In genomic region chr4:56946180-56946579, GRCm38 (mm10) we compare ENCODE assay signal across 9 mouse cellular contexts. TPM values are rescaled to one million over a fixed set of nuclear protein-coding genes. Genes with fewer than 3 reads are reported as not detected.
A peak's percentile ranks its signal among the peaks of the same experiment; 100 is the strongest.
DNase-seq lines count a peak whose midpoint lies in the region; ATAC-seq and TF ChIP-seq lines count a peak whose summit lies in the region.
"Had no signal": no experiment of that assay in that cellular context is flagged by ENCODE, and none has a peak within 500 bp of the region (broad histone marks: within the 10 kb centered on the region; RNA-seq: fewer than 3 reads in every experiment).

No protein-coding gene starts in this region.

- H3K4me2 ChIP-seq in lung, embryonic 16.5 days (ENCODE audit: low read depth, low read length): peak overlapping the region; percentile 75
- peak overlapping the region; percentile 84 for H3K4me2 ChIP-seq in embryonic facial prominence, embryonic 11.5 days (ENCODE audit: low read depth, low read length)
- H3K4me2 ChIP-seq in limb, embryonic 12.5 days: peak overlapping the region; percentile 75

- H3K9me3 ChIP-seq in lung, embryonic 16.5 days (ENCODE audit: control insufficient read depth, low read length): no peaks in the 10 kb centered on the region
- no peaks in the 10 kb centered on the region for H3K9me3 ChIP-seq in embryonic facial prominence, embryonic 11.5 days (replicated peaks; ENCODE audit: control insufficient read depth, low read length)
- H3K9me3 ChIP-seq in limb, embryonic 12.5 days: no peaks in the 10 kb centered on the region

- peak; percentile 42; the same call in 1 of the 2 replicates for ATAC-seq in lung, embryonic 16.5 days (ENCODE audit: low read depth)
- no peak for ATAC-seq in embryonic facial prominence, embryonic 11.5 days (replicated peaks; ENCODE audit: insufficient number of reproducible peaks, low FRiP score, low TSS enrichment, low read depth)
- ATAC-seq in limb, embryonic 12.5 days (ENCODE audit: insufficient number of reproducible peaks, insufficient read depth, low FRiP score, low TSS enrichment, low read depth): no peak
- ATAC-seq in megakaryocyte-erythroid progenitor cell, adult 5-6 weeks (replicated peaks; ENCODE audit: low FRiP score, low TSS enrichment, poor library complexity, severe bottlenecking): no peak

- DNase-seq in lung, postnatal 14 days: no peak
- DNase-seq in embryonic facial prominence, embryonic 11.5 days (ENCODE audit: low spot score): peak; percentile 56
- DNase-seq in layer of hippocampus, postnatal 14 days (ENCODE audit: low spot score in 2 of 2): no peak
- DNase-seq in testis, postnatal 10 days (ENCODE audit: low spot score): no peak

- under 1% methylated on average over 14 of the region's 14 CpGs for WGBS in lung, embryonic 16.5 days
- 2% methylated on average over 14 of the region's 14 CpGs for WGBS in embryonic facial prominence, embryonic 11.5 days
- WGBS in limb, embryonic 12.5 days: under 1% methylated on average over 14 of the region's 14 CpGs
- 2% methylated on average over 14 of the region's 14 CpGs for WGBS in small intestine, adult 2 months

- no peak for TF ChIP-seq CTCF in small intestine, adult 2 months (IDR thresholded peaks at IDR 0.05; ENCODE audit: extremely low read depth, insufficient read length, insufficient replicate concordance, low read depth, low read length)

- H3K4me1 ChIP-seq in lung, embryonic 16.5 days (replicated peaks; ENCODE audit: control insufficient read depth, insufficient read depth, low read length): peaks cover 35% of the 10 kb centered on the region
- peaks cover 5% of the 10 kb centered on the region for H3K4me1 ChIP-seq in embryonic facial prominence, embryonic 11.5 days (ENCODE audit: control insufficient read depth, insufficient read depth, low read length)
- H3K4me1 ChIP-seq in limb, embryonic 12.5 days (replicated peaks): peaks cover 38% of the 10 kb centered on the region
- H3K4me1 ChIP-seq in small intestine, adult 2 months (ENCODE audit: control insufficient read depth, insufficient read depth, insufficient read length, low read length): peaks cover 26% of the 10 kb centered on the region; the same call in 1 of the 2 replicates

- peak overlapping the region; percentile 90 for H3K27ac ChIP-seq in lung, embryonic 16.5 days (ENCODE audit: low read length)
- no peak overlapping the region for H3K27ac ChIP-seq in embryonic facial prominence, embryonic 11.5 days (replicated peaks; ENCODE audit: low read depth, low read length)
- H3K27ac ChIP-seq in limb, embryonic 12.5 days: peak overlapping the region; percentile 94
- H3K27ac ChIP-seq in small intestine, adult 2 months (ENCODE audit: insufficient read depth, low read depth, low read length): peak overlapping the region; percentile 81

- peak overlapping the region; percentile 92 for H3K4me3 ChIP-seq in lung, embryonic 16.5 days (ENCODE audit: low read length)
- H3K4me3 ChIP-seq in embryonic facial prominence, embryonic 11.5 days (ENCODE audit: low read depth, low read length): peak overlapping the region; percentile 93
- peak overlapping the region; percentile 95 for H3K4me3 ChIP-seq in limb, embryonic 12.5 days (replicated peaks)
- H3K4me3 ChIP-seq in small intestine, adult 2 months (ENCODE audit: low read depth, low read length): peak overlapping the region; percentile 92

- no peaks in the 10 kb centered on the region for H3K27me3 ChIP-seq in lung, embryonic 16.5 days (ENCODE audit: control insufficient read depth, insufficient read depth, low read depth, low read length)
- no peaks in the 10 kb centered on the region for H3K27me3 ChIP-seq in embryonic facial prominence, embryonic 11.5 days (ENCODE audit: control insufficient read depth, insufficient read depth, low read length)
- H3K27me3 ChIP-seq in limb, embryonic 12.5 days: no peaks in the 10 kb centered on the region
- no peaks in the 10 kb centered on the region for H3K27me3 ChIP-seq in small intestine, adult 2 months (ENCODE audit: control insufficient read depth, insufficient read depth, low read length)

- TF ChIP-seq POLR2A in small intestine, adult 2 months (IDR thresholded peaks at IDR 0.05; ENCODE audit: low read depth, low read length): no peak

- no peaks in the 10 kb centered on the region for H3K36me3 ChIP-seq in lung, embryonic 16.5 days (ENCODE audit: control insufficient read depth, insufficient read depth, low read length)
- no peaks in the 10 kb centered on the region for H3K36me3 ChIP-seq in embryonic facial prominence, embryonic 11.5 days (replicated peaks; ENCODE audit: control insufficient read depth, insufficient read depth, low read depth, low read length)
- no peaks in the 10 kb centered on the region for H3K36me3 ChIP-seq in limb, embryonic 12.5 days
- no peaks in the 10 kb centered on the region for H3K36me3 ChIP-seq in small intestine, adult 2 months (ENCODE audit: control insufficient read depth, insufficient read depth, low read length)

- peak overlapping the region; percentile 83 for H3K9ac ChIP-seq in lung, embryonic 16.5 days (ENCODE audit: low read length)
- peak overlapping the region; percentile 88 for H3K9ac ChIP-seq in embryonic facial prominence, embryonic 11.5 days (replicated peaks; ENCODE audit: low read length)
- peak overlapping the region; percentile 90 for H3K9ac ChIP-seq in limb, embryonic 12.5 days (replicated peaks)

RNA-seq across cellular contexts. Expression of gene Tmem245, which starts 1.1 kb away (rescaled TPM):
- polyA plus RNA-seq in lung, embryonic 16.5 days (2015; fragmentation: Nextera tagmentation; extraction: Ambion mirVana): 9.5 and 10.8 TPM in 2 replicates
- 5.4 and 6.1 TPM in 2 replicates for polyA plus RNA-seq in embryonic facial prominence, embryonic 11.5 days (2014; fragmentation: Nextera tagmentation; extraction: Ambion mirVana)
- 14.0 and 14.6 TPM in 2 replicates for polyA plus RNA-seq in limb, embryonic 12.5 days (2016; fragmentation: Nextera tagmentation; extraction: Ambion mirVana)
- polyA plus RNA-seq in small intestine, adult 2 months (2012; rRNA removed): 3.7 and 8.3 TPM in 2 replicates
- total RNA-seq in layer of hippocampus, postnatal 14 days (2021): 10 to 100 TPM; 28.1 to 28.7 TPM
- total RNA-seq in megakaryocyte-erythroid progenitor cell, adult 5-6 weeks (2014; fragmentation: Nextera tagmentation): 9.0 and 11.8 TPM in 2 replicates
- 4.7 and 6.1 TPM in 2 replicates for total RNA-seq in megakaryocyte-erythroid progenitor cell, adult 5-6 weeks (2017)

RNA-seq across cellular contexts. Expression of gene Frrs1l, which starts 44.0 kb away (rescaled TPM):
- 1.9 and 2.9 TPM in 2 replicates for polyA plus RNA-seq in lung, embryonic 16.5 days (2015; fragmentation: Nextera tagmentation; extraction: Ambion mirVana)
- polyA plus RNA-seq in embryonic facial prominence, embryonic 11.5 days (2014; fragmentation: Nextera tagmentation; extraction: Ambion mirVana): 1.6 and 2.4 TPM in 2 replicates
- polyA plus RNA-seq in limb, embryonic 12.5 days (2016; fragmentation: Nextera tagmentation; extraction: Ambion mirVana): 2.2 TPM in 2 replicates
- polyA plus RNA-seq in small intestine, adult 2 months (2012; rRNA removed): 0.01 and 0.05 TPM in 2 replicates
- 100 to 1,000 TPM; 161 to 167 TPM for total RNA-seq in layer of hippocampus, postnatal 14 days (2021)
- total RNA-seq in megakaryocyte-erythroid progenitor cell, adult 5-6 weeks (2014; fragmentation: Nextera tagmentation): not detected in 2 replicates
- not detected in 2 replicates for total RNA-seq in megakaryocyte-erythroid progenitor cell, adult 5-6 weeks (2017)
- polyA plus RNA-seq: gonadal fat pad, adult 2 months had no signal
